Mouse (Mus musculus): ENCODE data around the gene Gtf3a. TPM values are rescaled to one million over a fixed set of nuclear protein-coding genes. Genes with fewer than 3 reads are reported as not detected.
"Not testable (repeated sequence)": the region's sequence is repeated elsewhere in the genome, so short reads cannot be mapped to it uniquely, and the experiment has no call there.

Gene Gtf3a
- polyA plus RNA-seq, 1 experiment from 2014 or later: 70.4 TPM

GRCm38 (mm10) chr5:146931904-146932553 lies 16.4 kb upstream of the Gtf3a start:
- ATAC-seq (ENCODE audit: low FRiP score, low TSS enrichment) (0 out of 2 replicates have a peak, but pooled peaks have one; percentile 24), DNase-seq (ENCODE audit: low spot score) (no peak)
- Histone ChIP-seq H3K36me3 (ENCODE audit: control insufficient read depth, insufficient read depth, low read length) (no peaks in the 10 kb centered on the region), H3K9me3 (ENCODE audit: control insufficient read depth, low read length) (no peaks in the 10 kb centered on the region), H3K4me3 (ENCODE audit: low read depth, low read length) (no peak overlapping the region), H3K27me3 (ENCODE audit: control insufficient read depth, insufficient read depth, low read length) (no peaks in the 10 kb centered on the region), H3K9ac (ENCODE audit: low read length) (no peak overlapping the region), H3K27ac (replicated peaks) (no peak overlapping the region), H3K4me2 (replicated peaks; ENCODE audit: low read depth) (no peak overlapping the region), H3K4me1 (replicated peaks; ENCODE audit: control insufficient read depth, insufficient read depth) (no peaks in the 10 kb centered on the region)
- WGBS: 67% methylated on average over 16 of the region's 16 CpGs
- TF ChIP-seq CTCF (IDR thresholded peaks at IDR 0.05; ENCODE audit: low read depth) (no peak), EP300 (optimal IDR thresholded peaks at IDR 0.05) (no peak)

- no peak for ATAC-seq (ENCODE audit: low FRiP score, low TSS enrichment)
- H3K4me3 ChIP-seq (ENCODE audit: low read depth, low read length): no peak overlapping the region
- no peak overlapping the region for H3K27ac ChIP-seq (replicated peaks)
Observed at GRCm38 (mm10) chr5:146933466-146933865, 15.0 kb upstream of the Gtf3a start.

GRCm38 (mm10) chr5:146937541-146938503 lies 10.6 kb upstream of the Gtf3a start:
- TF ChIP-seq CTCF (IDR thresholded peaks at IDR 0.05; ENCODE audit: low read depth) (no peak), EP300 (optimal IDR thresholded peaks at IDR 0.05) (no peak)
- Histone ChIP-seq H3K4me1 (replicated peaks; ENCODE audit: control insufficient read depth, insufficient read depth) (no peaks in the 10 kb centered on the region), H3K4me2 (replicated peaks; ENCODE audit: low read depth) (no peak overlapping the region; the same call in 1 of the 2 replicates), H3K36me3 (ENCODE audit: control insufficient read depth, insufficient read depth, low read length) (no peaks in the 10 kb centered on the region), H3K9ac (ENCODE audit: low read length) (no peak overlapping the region), H3K9me3 (ENCODE audit: control insufficient read depth, low read length) (no peaks in the 10 kb centered on the region), H3K4me3 (ENCODE audit: low read depth, low read length) (no peak overlapping the region), H3K27me3 (ENCODE audit: control insufficient read depth, insufficient read depth, low read length) (no peaks in the 10 kb centered on the region), H3K27ac (replicated peaks) (no peak overlapping the region)
- peak; percentile 47 for DNase-seq (ENCODE audit: low spot score)
- peak; percentile 66 for ATAC-seq (ENCODE audit: low FRiP score, low TSS enrichment)
- WGBS: 68% methylated on average over 32 of the region's 32 CpGs

More at GRCm38 (mm10) chr5:146933466-146933865, 15.0 kb upstream of the Gtf3a start:
- WGBS: 81% methylated on average over 12 of the region's 12 CpGs
- Histone ChIP-seq H3K9me3 (ENCODE audit: control insufficient read depth, low read length) (no peaks in the 10 kb centered on the region), H3K36me3 (ENCODE audit: control insufficient read depth, insufficient read depth, low read length) (no peaks in the 10 kb centered on the region), H3K4me1 (replicated peaks; ENCODE audit: control insufficient read depth, insufficient read depth) (no peaks in the 10 kb centered on the region), H3K9ac (ENCODE audit: low read length) (no peak overlapping the region), H3K4me2 (replicated peaks; ENCODE audit: low read depth) (no peak overlapping the region), H3K27me3 (ENCODE audit: control insufficient read depth, insufficient read depth, low read length) (no peaks in the 10 kb centered on the region)
- TF ChIP-seq CTCF (IDR thresholded peaks at IDR 0.05; ENCODE audit: low read depth) (no peak), EP300 (optimal IDR thresholded peaks at IDR 0.05) (no peak)
- no peak for DNase-seq (ENCODE audit: low spot score)

GRCm38 (mm10) chr5:146939109-146939796 lies 9.2 kb upstream of the Gtf3a start:
- H3K27me3 ChIP-seq (ENCODE audit: control insufficient read depth, insufficient read depth, low read length): no peaks in the 10 kb centered on the region
- ATAC-seq (ENCODE audit: low FRiP score, low TSS enrichment): no peak
- no peaks in the 10 kb centered on the region for H3K9me3 ChIP-seq (ENCODE audit: control insufficient read depth, low read length)
- H3K9ac ChIP-seq (ENCODE audit: low read length): no peak overlapping the region
- H3K4me3 ChIP-seq (ENCODE audit: low read depth, low read length): no peak overlapping the region
- no peaks in the 10 kb centered on the region for H3K36me3 ChIP-seq (ENCODE audit: control insufficient read depth, insufficient read depth, low read length)
- H3K27ac ChIP-seq (replicated peaks): no peak overlapping the region
- TF ChIP-seq EP300 (optimal IDR thresholded peaks at IDR 0.05) (no peak), CTCF (IDR thresholded peaks at IDR 0.05; ENCODE audit: low read depth) (peak; percentile 66)
- WGBS: 84% methylated on average over 16 of the region's 16 CpGs
- H3K4me2 ChIP-seq (replicated peaks; ENCODE audit: low read depth): no peak overlapping the region
- no peak for DNase-seq (ENCODE audit: low spot score)
- H3K4me1 ChIP-seq (replicated peaks; ENCODE audit: control insufficient read depth, insufficient read depth): no peaks in the 10 kb centered on the region

GRCm38 (mm10) chr5:146940219-146940618 lies 8.2 kb upstream of the Gtf3a start:
- TF ChIP-seq CTCF (IDR thresholded peaks at IDR 0.05; ENCODE audit: low read depth) (peak; percentile 89), EP300 (optimal IDR thresholded peaks at IDR 0.05) (no peak)
- Histone ChIP-seq H3K9me3 (ENCODE audit: control insufficient read depth, low read length) (no peaks in the 10 kb centered on the region), H3K27ac (replicated peaks) (no peak overlapping the region), H3K4me1 (replicated peaks; ENCODE audit: control insufficient read depth, insufficient read depth) (no peaks in the 10 kb centered on the region), H3K4me3 (ENCODE audit: low read depth, low read length) (no peak overlapping the region), H3K4me2 (replicated peaks; ENCODE audit: low read depth) (no peak overlapping the region), H3K9ac (ENCODE audit: low read length) (no peak overlapping the region), H3K27me3 (ENCODE audit: control insufficient read depth, insufficient read depth, low read length) (no peaks in the 10 kb centered on the region), H3K36me3 (ENCODE audit: control insufficient read depth, insufficient read depth, low read length) (no peaks in the 10 kb centered on the region)
- WGBS: 24% methylated on average over 7 of the region's 7 CpGs
- ATAC-seq (ENCODE audit: low FRiP score, low TSS enrichment) (no peak), DNase-seq (ENCODE audit: low spot score) (no peak)

- 32% methylated on average over 2 of the region's 2 CpGs for WGBS
Observed at GRCm38 (mm10) chr5:146941939-146942338, 6.5 kb upstream of the Gtf3a start.

More at GRCm38 (mm10) chr5:146941939-146942338, 6.5 kb upstream of the Gtf3a start:
- ATAC-seq (ENCODE audit: low FRiP score, low TSS enrichment); H3K27ac ChIP-seq (replicated peaks); H3K9ac ChIP-seq (ENCODE audit: low read length); H3K4me2 ChIP-seq (replicated peaks; ENCODE audit: low read depth); H3K4me1 ChIP-seq (replicated peaks; ENCODE audit: control insufficient read depth, insufficient read depth); H3K9me3 ChIP-seq (ENCODE audit: control insufficient read depth, low read length); H3K4me3 ChIP-seq (ENCODE audit: low read depth, low read length); DNase-seq (ENCODE audit: low spot score); H3K36me3 ChIP-seq (ENCODE audit: control insufficient read depth, insufficient read depth, low read length); H3K27me3 ChIP-seq (ENCODE audit: control insufficient read depth, insufficient read depth, low read length): not testable (repeated sequence)

Data from stomach, postnatal 0 days (tissue).